Mouse (Mus musculus): Measurements from ENCODE around the gene Ccng2.

The Ccng2 gene

GRCm38 (mm10) chr5:93266883-93267704 lies at the start of gene Ccng2:
Gene Ccng2, plus strand, starts transcription at chr5:93267257.
- DNase-seq (ENCODE audit: low read depth, low spot score): peak; percentile 99

GRCm38 (mm10) chr5:93218375-93218774 lies 48.7 kb upstream of the Ccng2 start:
- no peak for DNase-seq (ENCODE audit: low read depth, low spot score)

DNA sequence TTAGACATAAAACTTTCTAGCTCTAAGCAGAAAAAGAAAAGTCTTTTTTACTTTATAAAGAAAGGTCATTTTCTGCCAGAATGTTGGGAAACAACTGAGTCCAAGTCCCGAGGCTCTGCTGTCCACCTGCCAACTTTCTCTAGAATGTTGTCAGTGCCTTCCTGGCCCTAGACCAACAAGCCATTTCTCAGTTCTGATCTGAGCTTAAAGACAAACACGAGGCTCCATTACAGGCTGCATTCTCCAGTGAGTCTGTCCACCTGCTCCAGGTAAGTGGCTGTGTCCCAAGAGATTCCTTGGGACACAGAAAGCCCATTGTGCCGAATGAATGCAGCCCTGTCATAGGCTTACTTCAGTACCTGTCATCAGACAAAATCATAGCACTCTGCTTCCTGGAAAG lies 45.4 kb upstream of the Ccng2 start:
- no peak for DNase-seq (ENCODE audit: low read depth, low spot score)

DNA sequence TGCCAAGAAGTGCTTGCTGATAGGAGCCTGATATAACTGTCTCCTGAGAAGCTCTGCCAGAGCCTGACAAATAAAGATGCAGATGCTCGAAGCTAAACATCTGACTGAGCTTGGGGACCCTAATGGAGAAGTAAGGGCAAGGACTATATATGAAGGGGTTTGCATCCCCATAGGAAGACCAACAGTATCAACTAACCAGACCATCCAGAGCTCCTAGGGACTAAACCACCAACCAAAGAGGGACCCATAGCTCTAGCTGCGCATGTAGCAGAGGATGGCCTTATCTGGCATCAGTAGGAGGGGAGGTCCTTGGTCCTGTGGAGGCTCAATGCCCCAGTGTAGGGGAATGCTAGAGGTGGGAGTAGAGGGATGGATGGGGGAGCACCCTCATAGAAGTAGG lies 42.5 kb upstream of the Ccng2 start:
- no peak for DNase-seq (ENCODE audit: low read depth, low spot score)

- DNase-seq (ENCODE audit: low read depth, low spot score): no peak
These were observed 39.9 kb upstream of the Ccng2 start for GRCm38 (mm10) chr5:93227157-93227556.

- DNase-seq (ENCODE audit: low read depth, low spot score): no peak
These were observed 37.5 kb upstream of the Ccng2 start for GRCm38 (mm10) chr5:93229527-93229926.

- no peak for DNase-seq (ENCODE audit: low read depth, low spot score)
These were observed 35.3 kb upstream of the Ccng2 start for GRCm38 (mm10) chr5:93231721-93232120.

DNA sequence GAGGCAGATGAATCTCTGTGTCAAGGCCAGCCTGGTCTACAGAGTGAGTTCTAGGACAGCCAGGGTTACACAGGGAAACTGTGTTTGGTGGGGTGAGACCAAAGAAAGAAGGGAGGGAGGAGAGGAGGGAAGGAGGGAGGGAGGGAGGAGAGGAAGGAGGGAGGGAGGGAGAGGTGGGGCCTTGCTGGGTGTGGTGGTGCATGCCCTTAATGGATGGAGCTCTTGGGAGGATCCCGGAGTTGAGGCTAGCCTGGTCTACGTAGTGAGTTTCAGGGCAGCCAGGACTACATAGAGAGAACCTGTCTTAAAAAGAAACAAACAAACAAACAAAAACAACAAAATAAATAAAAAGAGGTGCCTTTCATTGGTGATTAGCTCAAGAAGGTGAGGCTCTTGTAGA lies 34.2 kb upstream of the Ccng2 start:
- no peak for DNase-seq (ENCODE audit: low read depth, low spot score)

DNA sequence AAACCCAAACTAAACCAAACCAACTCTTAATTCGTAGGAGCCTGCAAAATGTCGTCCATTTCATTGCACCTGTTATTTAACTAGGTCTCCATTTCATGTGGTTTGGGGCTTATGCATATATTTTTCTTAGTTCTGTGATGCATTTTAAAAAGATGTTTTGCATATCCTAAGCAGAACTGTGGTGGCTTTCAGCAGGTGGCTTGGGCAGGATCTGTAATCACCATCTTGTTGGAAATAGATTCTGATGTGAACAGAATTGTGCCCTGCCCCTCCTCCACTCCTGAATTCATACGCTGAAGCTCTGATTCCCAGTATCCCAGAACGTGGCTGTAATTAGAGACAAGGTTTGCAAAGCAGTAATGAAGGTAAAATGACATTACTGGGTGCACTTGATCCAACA lies 32.9 kb upstream of the Ccng2 start:
- no peak for DNase-seq (ENCODE audit: low read depth, low spot score)

DNA sequence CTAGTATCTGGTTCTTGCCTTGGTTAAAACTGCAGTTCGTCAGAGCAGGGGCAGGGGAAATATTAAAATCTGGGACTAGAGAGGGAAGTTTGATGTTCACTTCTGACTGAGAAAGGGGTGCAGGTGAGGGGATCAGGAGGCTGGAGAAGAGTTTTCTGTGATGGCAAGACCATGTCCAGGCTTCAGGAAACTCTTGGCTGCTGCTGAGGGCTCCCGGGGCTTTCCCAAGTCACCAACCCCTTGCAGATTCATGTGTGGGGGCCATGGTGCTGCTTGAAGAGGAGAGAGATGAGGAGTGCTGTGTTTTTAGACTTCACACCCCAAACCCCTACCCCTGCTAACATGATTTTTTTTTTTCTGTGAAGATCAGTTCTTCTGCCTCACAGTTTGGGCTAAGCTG lies 32.5 kb upstream of the Ccng2 start:
- DNase-seq (ENCODE audit: low read depth, low spot score): no peak

DNA sequence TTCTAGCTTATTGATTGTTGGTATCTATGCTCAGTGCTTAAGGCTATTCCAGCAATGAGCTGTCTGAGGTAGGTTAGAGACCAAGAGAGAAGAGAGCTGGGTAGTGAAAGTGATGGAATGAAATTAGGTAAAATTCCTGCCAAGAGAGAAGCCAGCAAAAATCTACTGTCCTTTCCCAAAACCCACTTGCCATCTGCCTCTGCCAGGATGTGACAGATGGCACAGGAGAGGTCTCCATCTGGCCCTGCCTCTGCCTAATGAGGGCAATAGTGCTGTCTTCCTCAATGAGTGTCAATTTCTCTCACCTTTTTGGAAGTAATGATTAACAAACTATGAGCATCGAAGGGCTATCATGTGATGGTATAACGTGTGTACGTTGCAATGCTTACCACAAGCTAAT lies 31.2 kb upstream of the Ccng2 start:
- no peak for DNase-seq (ENCODE audit: low read depth, low spot score)

DNA sequence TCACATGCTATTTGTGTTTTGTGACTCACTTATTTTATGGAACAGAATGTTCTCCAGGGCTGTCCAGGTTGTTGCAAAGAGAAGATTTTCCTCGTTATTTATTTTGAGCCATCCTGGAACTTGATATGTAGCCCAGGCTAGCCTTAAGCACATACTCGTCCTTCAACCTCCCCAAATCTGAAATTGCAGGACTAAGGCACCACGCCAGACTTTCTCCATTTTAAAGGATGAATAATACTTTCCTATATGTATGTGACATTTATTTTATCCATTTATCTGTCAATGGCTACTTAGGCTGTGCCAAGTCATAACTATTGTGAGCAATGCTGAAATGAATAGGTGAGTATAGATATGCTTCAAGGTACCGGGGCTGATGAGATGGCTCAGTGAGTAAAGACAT lies 30.5 kb upstream of the Ccng2 start:
- no peak for DNase-seq (ENCODE audit: low read depth, low spot score)

DNA sequence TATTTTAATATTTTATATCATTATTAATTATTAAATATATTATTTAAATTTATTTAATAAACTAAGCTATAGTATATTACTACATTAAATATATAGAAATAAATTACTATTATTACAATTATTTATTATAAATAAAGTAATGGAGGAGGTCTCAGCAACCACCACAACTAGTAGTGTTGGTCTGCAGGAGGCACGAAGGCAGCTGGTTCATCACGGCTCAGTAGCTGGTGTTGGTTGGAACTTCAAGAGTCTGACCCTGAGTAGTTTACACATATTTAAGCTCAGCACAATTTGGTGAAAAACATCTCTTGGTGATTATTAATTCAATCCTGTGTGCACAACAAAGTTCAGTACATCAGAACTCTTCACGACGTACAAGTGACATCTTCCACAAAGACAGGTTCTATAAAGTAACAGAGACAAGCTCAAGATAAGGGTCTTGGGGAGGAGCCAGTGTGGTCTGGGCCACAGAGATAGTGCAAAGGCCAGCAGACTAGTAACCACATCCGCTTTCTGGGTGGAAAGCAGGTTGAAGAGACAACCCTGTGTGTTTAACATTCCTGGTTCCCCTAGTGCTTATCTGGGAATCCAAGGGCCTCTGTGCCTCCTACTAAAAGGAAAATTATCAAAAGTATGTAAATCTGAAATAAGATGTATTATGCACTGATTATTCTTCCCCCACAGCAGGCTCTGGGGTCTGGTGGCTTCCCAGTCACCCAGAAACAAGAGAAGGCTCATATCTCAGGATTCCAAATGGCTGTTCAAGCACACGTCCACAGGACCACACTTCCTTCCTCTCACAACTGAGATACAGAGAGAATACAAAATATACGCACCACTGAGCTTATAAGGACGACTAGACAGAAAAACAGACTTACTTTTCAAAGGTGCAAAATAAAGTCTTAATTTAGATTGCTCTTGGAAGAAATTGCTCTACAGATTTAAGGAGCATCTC lies 27.2 kb upstream of the Ccng2 start:
- DNase-seq (ENCODE audit: low read depth, low spot score): no peak

- DNase-seq (ENCODE audit: low read depth, low spot score): no peak
These were observed 21.8 kb upstream of the Ccng2 start for GRCm38 (mm10) chr5:93245280-93245679.

GRCm38 (mm10) chr5:93249940-93250578 lies 17.0 kb upstream of the Ccng2 start:
- no peak for DNase-seq (ENCODE audit: low read depth, low spot score)

DNA sequence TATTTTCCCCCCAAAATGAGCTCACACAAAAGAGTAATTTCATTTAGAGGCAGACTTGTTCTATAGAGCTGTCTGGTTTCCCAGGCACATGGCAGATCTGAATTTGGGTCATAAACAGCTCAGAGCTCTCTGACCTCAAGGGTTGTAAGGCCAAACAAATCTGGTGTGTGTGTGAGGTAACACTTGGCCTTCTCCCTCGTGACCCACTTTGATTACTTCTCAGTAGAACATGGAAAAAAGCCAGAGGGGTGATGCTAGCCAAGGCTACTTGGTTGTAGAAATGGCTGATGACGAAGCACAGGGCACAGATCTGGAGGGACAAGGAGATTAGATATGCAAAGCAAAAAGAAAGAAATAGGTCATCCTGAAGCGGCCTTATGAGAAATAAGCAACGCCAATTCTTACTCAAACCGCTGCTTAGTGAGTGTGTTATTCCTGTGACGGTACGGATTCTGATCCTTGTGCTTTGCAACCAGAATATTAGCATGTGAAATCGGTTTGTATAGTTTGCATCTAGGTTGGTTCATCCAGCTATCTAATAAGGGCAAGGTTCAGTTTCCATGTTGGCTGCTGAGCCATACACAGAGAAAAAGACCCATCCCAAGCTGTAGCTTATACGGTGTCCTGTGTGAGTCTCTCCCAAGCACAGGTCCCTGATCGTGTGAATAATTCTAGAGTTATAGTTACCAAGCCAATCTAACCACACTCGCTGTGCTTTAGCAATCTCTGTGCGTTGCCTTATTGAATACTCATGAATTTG lies 15.9 kb upstream of the Ccng2 start:
- DNase-seq (ENCODE audit: low read depth, low spot score): no peak

- DNase-seq (ENCODE audit: low read depth, low spot score): no peak
These were observed 11.2 kb upstream of the Ccng2 start for GRCm38 (mm10) chr5:93255759-93256265.

DNA sequence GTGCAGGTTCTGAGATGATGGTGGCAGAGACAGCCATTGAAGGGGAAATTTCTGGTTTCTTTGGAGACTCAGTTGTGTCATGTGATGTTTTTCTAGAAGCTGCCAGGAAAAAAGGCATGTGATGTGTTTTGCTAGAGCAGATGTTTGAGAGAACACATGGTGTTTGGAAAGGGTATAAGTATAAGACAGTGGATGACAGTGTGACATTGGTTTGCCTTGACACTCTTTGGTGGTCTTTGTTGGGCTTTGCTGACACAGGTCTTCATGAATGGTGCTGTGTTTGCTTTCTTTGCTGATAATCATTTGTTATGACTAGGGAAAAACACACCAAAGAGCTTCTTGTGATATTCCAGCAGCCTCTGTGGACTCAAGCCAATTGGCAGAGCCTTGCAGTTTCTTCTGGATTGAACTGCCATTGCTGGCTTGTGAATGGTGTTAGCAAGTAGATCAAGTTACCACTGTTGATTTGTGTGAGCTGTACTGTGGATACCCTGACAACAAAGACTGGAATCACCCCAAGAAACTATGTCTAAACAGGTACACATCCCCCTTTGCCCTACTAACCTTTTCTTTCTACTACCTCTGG lies 10.1 kb upstream of the Ccng2 start:
- no peak for DNase-seq (ENCODE audit: low read depth, low spot score)

DNA sequence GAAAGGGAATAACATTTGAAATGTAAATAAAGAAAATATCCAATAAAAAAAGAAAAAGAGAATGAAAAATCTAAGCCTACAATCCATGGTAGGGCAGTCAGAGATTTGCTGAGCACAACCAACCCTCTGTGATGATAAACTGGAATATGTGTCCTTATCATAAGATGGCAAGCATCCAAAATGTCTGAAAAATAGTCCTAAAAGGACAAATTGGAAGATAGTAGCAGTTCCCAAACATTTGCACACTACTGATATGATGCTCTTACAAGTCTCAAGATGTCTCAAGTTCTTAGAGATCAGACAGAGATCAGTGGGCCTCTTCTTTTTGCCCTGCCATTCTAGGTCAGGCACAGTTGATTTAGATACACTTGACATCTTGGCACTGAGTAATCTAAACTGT lies 7.7 kb upstream of the Ccng2 start:
- no peak for DNase-seq (ENCODE audit: low read depth, low spot score)

- DNase-seq (ENCODE audit: low read depth, low spot score): no peak
These were observed 6.1 kb upstream of the Ccng2 start for GRCm38 (mm10) chr5:93260983-93261382.

GRCm38 (mm10) chr5:93262751-93263150 lies 4.3 kb upstream of the Ccng2 start:
- DNase-seq (ENCODE audit: low read depth, low spot score): no peak
